Mouse (Mus musculus): ENCODE data around the gene Dgkb. TPM values are rescaled to one million over a fixed set of nuclear protein-coding genes. Genes with fewer than 3 reads are reported as not detected.

Gene Dgkb
- total RNA-seq (2015; ENCODE audit: low replicate concordance) (not detected in 2 replicates), total RNA-seq (2017; ENCODE audit: low replicate concordance) (not detected in 2 replicates)

- no peak for ATAC-seq (replicated peaks; ENCODE audit: low FRiP score, poor library complexity, severe bottlenecking)
Measured at GRCm38 (mm10) chr12:37817426-37817825, at the start of gene Dgkb. Gene Dgkb (plus strand): TSS chr12:37817726.

GRCm38 (mm10) chr12:37769844-37770243 is 47.7 kb upstream of the Dgkb start:
- ATAC-seq (replicated peaks; ENCODE audit: low FRiP score, poor library complexity, severe bottlenecking) = no peak

- no peak for ATAC-seq (replicated peaks; ENCODE audit: low FRiP score, poor library complexity, severe bottlenecking)
Measured at GRCm38 (mm10) chr12:37773681-37774357, 43.7 kb upstream of the Dgkb start.

GRCm38 (mm10) chr12:37774591-37774990 is 42.9 kb upstream of the Dgkb start:
- no peak for ATAC-seq (replicated peaks; ENCODE audit: low FRiP score, poor library complexity, severe bottlenecking)

DNA sequence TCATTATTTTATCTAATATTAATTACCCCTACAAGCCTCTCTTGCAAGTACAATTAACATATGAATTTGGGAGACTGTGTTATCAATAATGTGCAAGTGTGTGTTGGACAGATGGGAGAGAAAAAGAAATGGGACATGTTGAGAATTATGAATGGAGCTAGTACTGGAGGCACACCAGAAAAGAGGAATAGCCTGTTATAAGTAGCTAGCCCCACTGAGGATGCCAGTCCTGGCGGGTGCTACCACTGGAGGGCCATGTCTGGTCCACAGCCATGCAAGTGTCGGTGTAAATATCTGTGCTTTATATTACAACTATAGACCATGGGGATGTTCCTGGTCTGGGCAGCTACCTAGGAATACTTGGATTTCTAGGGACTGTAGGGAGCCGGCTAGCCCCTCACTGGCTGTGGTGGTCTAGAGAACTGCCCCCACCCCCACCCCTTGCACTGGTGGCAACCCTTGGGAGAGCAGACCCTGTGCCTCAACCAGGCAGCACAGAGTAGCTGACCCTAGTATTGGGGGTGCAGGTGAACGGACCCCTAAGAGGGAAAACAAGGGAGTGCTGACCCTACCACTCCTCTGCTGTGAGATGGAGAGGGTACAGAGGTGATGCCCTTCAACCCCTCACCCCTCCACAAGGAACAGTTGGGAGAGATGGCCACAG is 21.1 kb upstream of the Dgkb start:
- no peak for ATAC-seq (replicated peaks; ENCODE audit: low FRiP score, poor library complexity, severe bottlenecking)

- no peak for ATAC-seq (replicated peaks; ENCODE audit: low FRiP score, poor library complexity, severe bottlenecking)
Measured at GRCm38 (mm10) chr12:37814122-37814521, 3.4 kb upstream of the Dgkb start.

DNA sequence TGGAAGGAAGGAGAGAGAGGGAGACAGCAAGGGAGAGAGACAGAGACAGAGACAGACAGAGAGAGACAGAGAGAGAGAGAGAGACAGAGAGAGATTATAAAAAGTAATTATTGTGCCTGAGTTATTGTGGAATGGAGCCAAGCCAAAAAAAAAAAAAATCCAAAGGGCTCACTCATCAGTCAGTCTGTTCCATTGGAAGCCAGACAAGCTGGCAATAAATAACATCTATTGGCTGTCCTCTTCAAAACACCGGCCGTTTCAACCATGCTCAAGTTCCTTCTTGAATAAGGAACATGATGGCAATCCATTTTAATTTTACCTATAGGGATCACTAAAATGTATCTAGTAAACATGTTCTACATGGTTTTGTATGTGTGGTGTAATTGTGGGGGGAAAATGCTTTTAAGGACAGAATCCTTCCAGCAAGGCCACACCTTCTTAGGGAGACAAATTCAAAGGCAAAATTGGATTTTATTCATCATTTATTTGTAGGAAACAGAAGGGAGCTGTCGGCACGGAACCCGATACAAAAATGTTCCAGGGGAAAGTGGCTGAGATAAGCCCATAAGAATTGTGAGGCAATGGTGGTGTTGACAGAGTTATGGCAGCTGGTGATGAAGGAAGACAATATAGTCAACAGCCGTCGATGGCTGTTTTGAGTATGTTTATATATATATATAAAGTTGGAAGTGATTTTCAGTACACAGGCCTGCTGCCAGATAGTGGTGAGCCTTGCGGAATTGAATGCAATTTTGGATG is 3.7 kb downstream of the Dgkb start:
- ATAC-seq (replicated peaks; ENCODE audit: low FRiP score, poor library complexity, severe bottlenecking) = no peak

GRCm38 (mm10) chr12:37880042-37881017 is 62.8 kb downstream of the Dgkb start:
- no peak for ATAC-seq (replicated peaks; ENCODE audit: low FRiP score, poor library complexity, severe bottlenecking)

DNA sequence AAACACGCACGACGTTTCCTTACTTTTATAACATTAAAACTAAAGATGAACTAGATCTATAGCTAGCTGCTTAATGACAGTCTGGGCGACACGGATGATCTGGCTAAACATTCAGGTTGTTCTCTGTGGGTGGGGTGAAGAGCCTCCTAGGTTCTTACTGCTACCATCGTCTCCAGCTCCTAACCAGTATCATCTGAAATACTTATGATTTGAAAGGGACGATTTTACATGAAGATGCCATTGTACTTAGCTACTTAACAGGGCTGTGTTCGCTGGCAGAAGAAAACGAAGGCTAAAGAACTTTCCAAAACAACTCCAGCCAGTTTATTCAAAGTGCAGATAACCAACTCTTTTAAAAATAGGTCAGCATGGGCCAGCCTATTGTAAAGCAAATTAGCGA is 63.9 kb downstream of the Dgkb start:
- ATAC-seq (replicated peaks; ENCODE audit: low FRiP score, poor library complexity, severe bottlenecking) = no peak

GRCm38 (mm10) chr12:37882796-37883195 is 65.3 kb downstream of the Dgkb start:
- ATAC-seq (replicated peaks; ENCODE audit: low FRiP score, poor library complexity, severe bottlenecking) = no peak

DNA sequence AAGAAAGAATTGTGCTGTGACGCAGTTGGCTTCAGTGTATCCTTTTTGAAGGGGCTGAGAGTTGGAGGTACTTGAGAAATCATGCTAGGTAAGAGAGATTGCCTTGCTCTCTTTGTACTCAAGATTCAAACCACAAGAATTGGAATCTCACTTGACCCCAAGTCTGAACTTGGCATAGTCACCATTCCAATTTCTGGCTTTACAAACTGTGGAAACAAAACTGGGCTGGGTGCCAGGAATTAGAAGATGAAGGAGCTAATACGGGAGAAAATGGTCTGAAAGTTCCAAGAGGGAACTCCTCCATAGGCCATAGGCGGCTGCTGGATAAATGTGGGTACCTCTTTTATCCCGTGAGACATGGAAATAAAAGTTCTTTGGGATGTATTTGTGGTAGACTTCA is 66.3 kb downstream of the Dgkb start:
- ATAC-seq (replicated peaks; ENCODE audit: low FRiP score, poor library complexity, severe bottlenecking) = no peak

GRCm38 (mm10) chr12:37888591-37888990 is 71.1 kb downstream of the Dgkb start:
- no peak for ATAC-seq (replicated peaks; ENCODE audit: low FRiP score, poor library complexity, severe bottlenecking)

- ATAC-seq (replicated peaks; ENCODE audit: low FRiP score, poor library complexity, severe bottlenecking) = no peak
Measured at GRCm38 (mm10) chr12:37889431-37889830, 71.9 kb downstream of the Dgkb start.

- no peak for ATAC-seq (replicated peaks; ENCODE audit: low FRiP score, poor library complexity, severe bottlenecking)
Measured at GRCm38 (mm10) chr12:37891336-37891735, 73.8 kb downstream of the Dgkb start.

DNA sequence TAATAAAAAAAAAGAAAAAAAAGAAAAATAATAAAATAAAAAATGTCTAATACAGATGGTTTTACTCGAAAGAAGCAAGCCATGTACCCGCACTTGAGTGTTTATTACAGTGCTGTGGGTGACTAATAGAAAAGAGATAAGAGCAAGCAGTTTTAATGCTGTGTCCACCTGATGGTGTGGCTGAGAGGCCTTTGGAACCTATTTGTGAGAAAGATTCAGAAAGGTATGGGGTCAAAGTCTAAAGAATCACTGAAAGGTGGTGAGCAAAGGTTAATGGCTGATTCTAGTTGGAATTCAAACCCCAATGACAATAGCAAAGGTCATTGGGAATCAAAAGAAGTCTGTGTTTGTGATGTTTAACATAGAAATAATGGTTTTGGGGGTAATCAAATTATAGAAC is 124.6 kb downstream of the Dgkb start:
- no peak for ATAC-seq (replicated peaks; ENCODE audit: low FRiP score, poor library complexity, severe bottlenecking)

GRCm38 (mm10) chr12:37956193-37956592 is 138.7 kb downstream of the Dgkb start:
- ATAC-seq (replicated peaks; ENCODE audit: low FRiP score, poor library complexity, severe bottlenecking) = no peak

- no peak for ATAC-seq (replicated peaks; ENCODE audit: low FRiP score, poor library complexity, severe bottlenecking)
Measured at GRCm38 (mm10) chr12:37971482-37971881, 154.0 kb downstream of the Dgkb start.

GRCm38 (mm10) chr12:37978498-37979187 is 161.1 kb downstream of the Dgkb start:
- no peak for ATAC-seq (replicated peaks; ENCODE audit: low FRiP score, poor library complexity, severe bottlenecking)

GRCm38 (mm10) chr12:37985352-37985751 is 167.8 kb downstream of the Dgkb start:
- no peak for ATAC-seq (replicated peaks; ENCODE audit: low FRiP score, poor library complexity, severe bottlenecking)

All from erythroblast, adult 5-6 weeks (primary cell).